Mouse (Mus musculus): ENCODE measurements around the gene Daxx.

The Daxx gene

GRCm38 (mm10) chr17:33921361-33921760, 12.1 kb downstream of the Daxx start:
- no peak for DNase-seq

GRCm38 (mm10) chr17:33924577-33925283, 15.5 kb downstream of the Daxx start:
- DNase-seq = peak in 1 of 2 experiments; percentile 68

GRCm38 (mm10) chr17:33925406-33926116, 16.3 kb downstream of the Daxx start:
- DNase-seq = no peak

- peak in 1 of 2 experiments; percentile 51 for DNase-seq
Observed at GRCm38 (mm10) chr17:33926207-33926932, 17.2 kb downstream of the Daxx start.

GRCm38 (mm10) chr17:33928251-33928947, 19.2 kb downstream of the Daxx start:
- peak in 1 of 2 experiments; percentile 16 for DNase-seq

GRCm38 (mm10) chr17:33929371-33930279, 20.4 kb downstream of the Daxx start, which contains the start of gene Rgl2:
Gene Rgl2 (plus strand): TSS chr17:33929543.
- DNase-seq = peak; percentile 96 to 97

- peak; percentile 67 to 74 for DNase-seq
Observed at GRCm38 (mm10) chr17:33930280-33931158, 21.3 kb downstream of the Daxx start.

GRCm38 (mm10) chr17:33931159-33931866, 22.1 kb downstream of the Daxx start:
- DNase-seq = no peak

GRCm38 (mm10) chr17:33931947-33932346, 22.7 kb downstream of the Daxx start:
- no peak for DNase-seq

- no peak for DNase-seq
Observed at GRCm38 (mm10) chr17:33932448-33932847, 23.2 kb downstream of the Daxx start.

- no peak for DNase-seq
Observed at GRCm38 (mm10) chr17:33932970-33933369, 23.8 kb downstream of the Daxx start.

GRCm38 (mm10) chr17:33935422-33936055, 26.3 kb downstream of the Daxx start:
- DNase-seq = no peak

- DNase-seq = no peak
Observed at GRCm38 (mm10) chr17:33936993-33937392, 27.8 kb downstream of the Daxx start.

GRCm38 (mm10) chr17:33938783-33939182, 29.6 kb downstream of the Daxx start:
- no peak for DNase-seq

- DNase-seq = peak; percentile 86 to 90
Observed at GRCm38 (mm10) chr17:33940206-33940805, 31.1 kb downstream of the Daxx start, which contains the start of the genes Pfdn6 and Wdr46. Gene Pfdn6 (minus strand): TSS chr17:33940343. Gene Wdr46 (plus strand): TSS chr17:33940660.

- DNase-seq = no peak
Observed at GRCm38 (mm10) chr17:33940981-33941380, 31.8 kb downstream of the Daxx start.

- DNase-seq = no peak
Observed at GRCm38 (mm10) chr17:33941381-33941780, 32.2 kb downstream of the Daxx start.

GRCm38 (mm10) chr17:33943454-33943853, 34.2 kb downstream of the Daxx start:
- DNase-seq = no peak

All from lung, postnatal 4 days (tissue).